Mouse (Mus musculus) hindbrain, embryonic 11.5 days (tissue): ENCODE data around the gene Slain1. TPM values are rescaled to one million over a fixed set of nuclear protein-coding genes. Genes with fewer than 3 reads are reported as not detected.

Experiments used
- polyA plus RNA-seq: library from polyadenylated mRNA; unstranded; fragments of >200 nt; fragmentation: Nextera tagmentation; extraction: Ambion mirVana; gene quantifications from 2 replicates; pipeline ENCODE4 v1.2.1, GENCODE M21; 2014

Slain1 gene
- polyA plus RNA-seq, 1 experiment from 2014 or later: 13.3 TPM

Other genes starting within 250 kb of the Slain1 start
- gene Scel, start 136.9 kb upstream of the Slain1 start, polyA plus RNA-seq: 0.11 and 0.54 TPM in 2 replicates
- gene Ednrb, start 194.2 kb downstream of the Slain1 start, polyA plus RNA-seq: 149 and 164 TPM in 2 replicates